Mouse (Mus musculus): ENCODE measurements at regions not wholly inside any gene's neighbourhood (a gene's known extent, or its start where the extent isn't known, plus 50 kb on each side); places are given as distances from the start of the nearest gene placed in this dataset.

GRCm38 (mm10) chr5:126606756-126607155 is 634.9 kb upstream of the Tmem132c start:
- no peak for DNase-seq

GRCm38 (mm10) chr5:126612571-126612970 is 629.0 kb upstream of the Tmem132c start:
- no peak for DNase-seq

GRCm38 (mm10) chr5:126622551-126622950 is 619.1 kb upstream of the Tmem132c start:
- DNase-seq = no peak

GRCm38 (mm10) chr5:126623205-126623604 is 618.4 kb upstream of the Tmem132c start:
- peak in 1 of 2 experiments; percentile 55 for DNase-seq

GRCm38 (mm10) chr5:126629826-126630225 is 611.8 kb upstream of the Tmem132c start:
- DNase-seq = no peak

- no peak for DNase-seq
These were observed 591.2 kb upstream of the Tmem132c start for GRCm38 (mm10) chr5:126650415-126650814.

- peak; percentile 37 to 65 for DNase-seq
These were observed 590.2 kb upstream of the Tmem132c start for GRCm38 (mm10) chr5:126651367-126651766.

GRCm38 (mm10) chr5:126662648-126663047 is 579.0 kb upstream of the Tmem132c start:
- no peak for DNase-seq

- DNase-seq = peak; percentile 35 to 70
These were observed 570.5 kb upstream of the Tmem132c start for GRCm38 (mm10) chr5:126671156-126671555.

GRCm38 (mm10) chr5:126680262-126680661 is 561.3 kb upstream of the Tmem132c start:
- DNase-seq = no peak

GRCm38 (mm10) chr5:126699314-126699713 is 542.3 kb upstream of the Tmem132c start:
- DNase-seq = peak in 1 of 2 experiments; percentile 22

- DNase-seq = no peak
These were observed 537.9 kb upstream of the Tmem132c start for GRCm38 (mm10) chr5:126703516-126704282.

GRCm38 (mm10) chr5:126705871-126706270 is 535.7 kb upstream of the Tmem132c start:
- no peak for DNase-seq

- DNase-seq = no peak
These were observed 534.9 kb upstream of the Tmem132c start for GRCm38 (mm10) chr5:126706701-126707100.

GRCm38 (mm10) chr5:126714672-126715071 is 526.9 kb upstream of the Tmem132c start:
- no peak for DNase-seq

GRCm38 (mm10) chr5:126718421-126718820 is 523.2 kb upstream of the Tmem132c start:
- no peak for DNase-seq

GRCm38 (mm10) chr5:126721300-126721699 is 520.3 kb upstream of the Tmem132c start:
- DNase-seq = no peak

GRCm38 (mm10) chr5:126723304-126724295 is 518.0 kb upstream of the Tmem132c start:
- DNase-seq = no peak

- DNase-seq = no peak
These were observed 517.3 kb upstream of the Tmem132c start for GRCm38 (mm10) chr5:126724329-126724728.

GRCm38 (mm10) chr5:126733470-126733869 is 508.1 kb upstream of the Tmem132c start:
- DNase-seq = peak; percentile 65 to 72

- DNase-seq = no peak
These were observed 505.9 kb upstream of the Tmem132c start for GRCm38 (mm10) chr5:126735733-126736132.

- no peak for DNase-seq
These were observed 503.9 kb upstream of the Tmem132c start for GRCm38 (mm10) chr5:126737681-126738080.

GRCm38 (mm10) chr5:126740861-126741410 is 500.7 kb upstream of the Tmem132c start:
- no peak for DNase-seq
